Mouse (Mus musculus): ENCODE results near the gene Usp39. TPM values are rescaled to one million over a fixed set of nuclear protein-coding genes. Genes with fewer than 3 reads are reported as not detected.
A peak's percentile ranks its signal among the peaks of the same experiment; 100 is the strongest.

Usp39 gene
- polyA plus RNA-seq, 1 experiment from 2014 or later = 42.6 TPM

DNA sequence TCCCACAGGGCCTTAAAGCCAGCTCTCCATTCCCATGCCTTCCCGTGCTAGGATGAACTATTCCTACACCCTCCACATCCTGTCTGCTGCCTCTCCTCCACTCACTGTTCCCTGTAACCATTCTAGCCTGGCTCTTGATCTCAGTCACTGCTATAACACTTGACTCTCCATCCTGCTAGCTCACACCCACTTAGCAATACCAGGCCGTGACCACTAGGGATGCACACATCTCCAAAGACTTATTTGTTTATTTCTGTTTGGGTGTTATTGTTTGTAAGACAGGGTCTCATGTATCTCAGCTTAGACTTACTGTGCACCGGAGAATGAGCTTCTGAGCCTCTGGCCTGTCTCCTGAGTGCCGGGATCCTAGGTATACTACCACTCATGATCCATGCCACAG lies 24.6 kb upstream of the Usp39 start:
- Histone ChIP-seq H3K4me1 (replicated peaks) (peaks cover 4% of the 10 kb centered on the region), H3K4me3 (replicated peaks) (no peak overlapping the region), H3K27ac (no peak overlapping the region), H3K9ac (no peak overlapping the region), H3K9me3 (no peaks in the 10 kb centered on the region), H3K4me2 (replicated peaks) (no peak overlapping the region), H3K27me3 (replicated peaks) (no peaks in the 10 kb centered on the region), H3K36me3 (no peaks in the 10 kb centered on the region)
- WGBS = 86% methylated on average over 4 of the region's 4 CpGs
- ATAC-seq = no peak

DNA sequence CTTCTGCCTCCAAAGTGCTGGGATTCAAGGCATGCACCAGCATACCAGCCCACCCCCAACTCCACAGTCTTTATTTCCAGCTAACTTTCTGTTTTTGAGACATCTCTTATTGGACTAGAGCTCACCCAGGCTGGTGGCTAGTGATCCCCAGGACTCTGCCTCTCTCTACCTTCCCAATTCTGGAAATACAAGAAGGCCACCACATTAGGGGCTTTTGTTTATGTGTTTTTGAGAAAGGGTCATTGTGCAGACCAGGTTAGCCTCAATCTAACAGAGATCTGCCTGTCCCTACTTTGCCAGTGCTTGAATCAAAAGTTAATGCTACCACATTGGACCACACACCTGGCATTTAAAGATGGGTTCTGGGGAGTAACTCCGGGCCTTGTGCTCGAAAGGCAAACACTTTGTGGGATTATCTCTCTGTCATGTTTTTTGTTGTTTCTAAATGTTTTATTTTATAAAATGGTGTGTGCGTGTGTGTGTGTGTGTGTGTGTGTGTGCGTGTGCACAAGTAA lies 22.5 kb upstream of the Usp39 start:
- Histone ChIP-seq H3K9me3 (no peaks in the 10 kb centered on the region), H3K4me3 (replicated peaks) (no peak overlapping the region), H3K36me3 (no peaks in the 10 kb centered on the region), H3K27me3 (replicated peaks) (no peaks in the 10 kb centered on the region), H3K4me1 (replicated peaks) (peaks cover 7% of the 10 kb centered on the region), H3K4me2 (replicated peaks) (no peak overlapping the region), H3K27ac (no peak overlapping the region), H3K9ac (no peak overlapping the region)
- 73% methylated on average over 4 of the region's 4 CpGs for WGBS
- no peak for ATAC-seq

DNA sequence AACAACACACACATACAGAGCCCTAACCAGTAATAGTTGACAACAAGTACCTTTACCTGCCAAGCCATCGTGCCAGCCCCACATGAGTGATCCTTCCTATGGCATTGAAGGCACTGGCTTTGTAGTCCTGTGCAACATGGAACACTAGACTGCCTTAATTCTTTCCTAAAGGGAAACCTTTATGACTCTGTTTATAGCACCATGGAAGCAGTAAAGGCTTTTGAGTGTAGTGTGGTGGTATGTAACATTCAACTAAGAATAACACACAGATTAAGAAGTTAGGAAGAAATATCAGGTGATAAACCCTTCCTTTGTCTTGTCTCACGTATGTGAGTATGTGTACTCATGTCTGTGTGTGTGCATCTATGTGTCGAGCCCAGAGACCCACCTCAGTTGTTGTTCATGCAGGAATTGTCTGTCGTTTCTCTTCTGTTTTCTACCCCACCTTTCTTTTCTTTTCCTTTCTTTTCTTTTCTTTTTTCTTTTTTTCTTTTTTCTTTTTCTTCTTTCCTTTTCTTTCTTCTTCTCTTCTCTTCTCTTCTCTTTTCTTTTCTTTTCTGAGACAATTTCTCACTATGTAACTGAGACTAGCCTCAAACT lies 22.0 kb upstream of the Usp39 start, which contains the start of gene Rnf181:
Rnf181 (minus strand) TSS at position 113 of the 600 bp plus-strand sequence.
- Histone ChIP-seq H3K4me1 (replicated peaks) (peaks cover 7% of the 10 kb centered on the region), H3K9ac (no peak within 1 kb of the TSS), H3K36me3 (no peaks in the 10 kb centered on the region), H3K4me2 (replicated peaks) (no peak within 1 kb of the TSS), H3K9me3 (no peaks in the 10 kb centered on the region), H3K4me3 (replicated peaks) (no peak within 1 kb of the TSS), H3K27ac (no peak within 1 kb of the TSS), H3K27me3 (replicated peaks) (no peaks in the 10 kb centered on the region)
- WGBS = 79% methylated on average over 4 of the region's 4 CpGs
- no peak for ATAC-seq

DNA sequence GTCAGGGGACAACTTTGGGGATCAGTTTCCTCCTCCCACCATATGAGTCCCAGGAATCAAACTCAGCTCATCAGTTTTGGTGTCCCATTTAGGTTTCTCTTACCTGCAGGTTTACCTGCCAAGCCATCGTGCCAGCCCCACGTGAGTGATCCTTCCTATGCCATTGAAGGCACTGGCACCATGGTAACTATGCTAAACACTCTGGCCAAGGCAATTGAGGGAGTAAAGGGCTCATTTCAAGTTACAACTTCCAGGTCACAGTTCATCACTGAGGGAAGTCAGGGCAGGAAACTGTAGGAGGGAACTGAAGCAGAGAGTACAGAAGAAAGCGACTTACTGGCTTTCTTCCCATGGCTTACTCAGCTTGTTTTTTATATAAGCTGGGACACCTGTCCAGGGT lies 21.3 kb upstream of the Usp39 start:
- Histone ChIP-seq H3K9me3 (no peaks in the 10 kb centered on the region), H3K4me1 (replicated peaks) (peaks cover 10% of the 10 kb centered on the region), H3K27ac (no peak overlapping the region), H3K9ac (no peak overlapping the region), H3K27me3 (replicated peaks) (no peaks in the 10 kb centered on the region), H3K4me3 (replicated peaks) (no peak overlapping the region), H3K4me2 (replicated peaks) (no peak overlapping the region), H3K36me3 (no peaks in the 10 kb centered on the region)
- 62% methylated on average over 3 of the region's 3 CpGs for WGBS
- ATAC-seq = no peak

DNA sequence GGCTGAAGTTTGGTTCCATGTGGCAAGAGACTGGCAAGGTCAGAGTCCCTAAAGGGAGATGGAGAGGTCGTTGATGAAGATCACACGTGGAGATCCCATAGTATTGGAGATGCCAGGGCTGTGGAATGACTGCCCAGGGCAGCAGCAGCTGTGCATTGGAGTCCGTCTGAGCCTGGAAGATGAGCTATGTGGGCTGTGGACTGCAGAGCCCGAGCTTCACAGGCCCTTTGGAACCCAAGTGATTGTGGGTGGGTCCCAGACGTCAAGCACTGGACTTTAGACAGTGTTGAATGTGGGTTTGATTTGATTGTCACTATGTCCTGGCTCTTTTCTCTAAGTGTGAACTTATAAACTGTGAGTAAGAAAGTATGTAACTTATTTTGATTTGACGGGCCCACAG lies 20.0 kb upstream of the Usp39 start:
- no peak overlapping the region for H3K27ac ChIP-seq
- 61% methylated on average over 6 of the region's 6 CpGs for WGBS

DNA sequence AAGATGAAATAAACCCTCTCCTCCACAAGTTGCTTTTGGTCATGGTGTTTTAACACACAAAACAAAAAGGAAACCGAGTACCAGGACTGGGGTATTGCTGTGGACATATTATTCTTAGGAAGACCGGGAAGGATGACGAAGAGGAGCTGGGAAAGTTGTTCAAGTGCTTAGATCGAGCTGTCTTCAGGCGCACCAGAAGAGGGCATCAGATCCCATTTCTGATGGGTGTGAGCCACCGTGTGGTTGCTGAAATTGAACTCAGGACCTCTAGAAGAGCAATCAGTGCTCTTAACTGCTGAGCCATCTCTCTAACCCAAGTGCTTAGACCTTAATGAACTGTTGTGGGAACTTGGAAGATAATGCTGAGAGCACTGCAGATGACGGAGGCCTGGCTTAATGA lies 19.0 kb upstream of the Usp39 start:
- Histone ChIP-seq H3K4me1 (replicated peaks) (peaks cover 23% of the 10 kb centered on the region), H3K4me3 (replicated peaks) (no peak overlapping the region), H3K9me3 (no peaks in the 10 kb centered on the region), H3K27me3 (replicated peaks) (no peaks in the 10 kb centered on the region), H3K27ac (no peak overlapping the region), H3K36me3 (no peaks in the 10 kb centered on the region; the same call in 1 of the 2 replicates), H3K4me2 (replicated peaks) (no peak overlapping the region), H3K9ac (no peak overlapping the region)
- ATAC-seq = no peak
- 49% methylated on average over 7 of the region's 7 CpGs for whole genome bisulfite sequencing

More for the DNA sequence above, 20.0 kb upstream of the Usp39 start:
- no peak overlapping the region for H3K9ac ChIP-seq
- no peaks in the 10 kb centered on the region for H3K9me3 ChIP-seq
- ATAC-seq = no peak
- H3K4me3 ChIP-seq (replicated peaks) = no peak overlapping the region
- peaks cover 21% of the 10 kb centered on the region for H3K4me1 ChIP-seq (replicated peaks)
- no peaks in the 10 kb centered on the region for H3K27me3 ChIP-seq (replicated peaks)
- no peak overlapping the region for H3K4me2 ChIP-seq (replicated peaks)
- no peaks in the 10 kb centered on the region; the same call in 1 of the 2 replicates for H3K36me3 ChIP-seq

DNA sequence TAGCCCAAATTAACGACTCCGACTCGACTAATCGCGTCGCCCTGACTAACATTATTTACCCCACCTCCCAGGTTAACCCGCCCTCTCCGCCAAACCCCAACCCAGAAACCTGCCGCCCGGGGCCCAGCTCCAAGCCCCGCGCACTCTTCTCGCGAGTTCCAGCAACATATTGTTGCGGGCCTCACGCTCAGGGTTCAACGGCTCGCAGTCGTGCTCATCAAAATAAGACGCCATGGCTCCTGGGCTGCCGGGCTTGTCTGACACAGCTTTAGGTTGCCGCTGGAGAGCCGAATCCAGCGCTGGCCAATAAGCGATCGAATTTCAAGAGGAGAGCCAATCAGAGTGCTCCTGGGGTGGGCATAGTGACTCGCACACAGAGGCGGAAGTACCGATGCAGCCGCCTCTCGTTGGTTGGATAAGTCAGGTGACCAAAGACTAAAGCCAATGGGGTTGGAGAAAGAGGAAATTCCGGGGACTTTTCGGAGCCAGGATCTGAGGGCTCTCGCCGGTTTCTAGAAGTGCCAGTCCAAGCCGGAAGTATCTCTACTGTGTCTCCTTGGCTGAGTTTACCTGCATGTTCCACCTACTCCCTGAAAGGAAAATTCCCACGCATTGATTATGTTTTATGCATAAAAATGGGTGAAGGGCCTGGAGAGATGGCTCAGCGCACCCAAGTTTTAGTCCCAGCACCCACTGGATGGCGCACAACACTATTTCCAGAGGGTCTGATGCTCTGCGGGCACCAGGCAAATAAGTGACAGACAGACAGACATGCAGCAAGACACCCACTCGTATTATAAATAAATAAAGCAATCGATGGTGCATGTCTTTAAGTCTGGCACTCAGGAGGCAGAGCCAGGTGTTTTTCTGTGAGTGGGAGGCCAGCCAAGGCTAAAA lies 17.4 kb upstream of the Usp39 start:
- Histone ChIP-seq H3K9me3 (no peaks in the 10 kb centered on the region), H3K27ac (peak overlapping the region; percentile 77), H3K4me1 (replicated peaks) (peaks cover 28% of the 10 kb centered on the region), H3K27me3 (replicated peaks) (no peaks in the 10 kb centered on the region), H3K4me2 (replicated peaks) (peak overlapping the region; percentile 78), H3K9ac (peak overlapping the region; percentile 67), H3K4me3 (replicated peaks) (peak overlapping the region; percentile 73), H3K36me3 (no peaks in the 10 kb centered on the region; the same call in 1 of the 2 replicates)
- ATAC-seq = peak; percentile 97
- under 1% methylated on average over 42 of the region's 42 CpGs for WGBS

DNA sequence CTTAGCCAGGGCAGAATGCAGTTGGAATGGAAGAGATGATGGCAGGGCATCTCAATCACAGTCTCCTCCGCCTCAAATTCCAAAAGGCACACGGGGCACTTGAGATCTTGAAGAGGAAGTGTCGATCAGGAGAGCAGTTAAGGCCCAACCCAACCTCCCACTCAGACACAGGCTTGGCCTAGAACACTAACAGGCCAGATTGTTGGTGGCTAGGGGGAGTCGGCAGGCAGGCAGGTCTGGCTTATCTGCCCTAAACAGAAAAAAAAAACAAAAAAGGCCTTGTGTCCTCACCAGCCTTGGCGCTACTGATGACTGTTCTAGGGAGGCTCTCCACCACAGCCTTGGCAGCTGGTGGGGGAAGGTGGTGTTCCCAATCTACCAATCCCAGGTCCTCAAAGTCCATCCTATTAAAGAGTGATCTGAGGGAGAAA lies 16.2 kb upstream of the Usp39 start:
- peak overlapping the region; percentile 73 for H3K4me3 ChIP-seq (replicated peaks)
- H3K27ac ChIP-seq = 0 out of 2 replicates have a peak overlapping the region, but pooled peaks have one; percentile 2
- H3K9me3 ChIP-seq = no peaks in the 10 kb centered on the region
- H3K9ac ChIP-seq = peak overlapping the region; percentile 67; the same call in 1 of the 2 replicates
- no peaks in the 10 kb centered on the region for H3K27me3 ChIP-seq (replicated peaks)
- peaks cover 38% of the 10 kb centered on the region for H3K4me1 ChIP-seq (replicated peaks)
- H3K4me2 ChIP-seq (replicated peaks) = peak overlapping the region; percentile 62
- ATAC-seq = no peak
- no peaks in the 10 kb centered on the region; the same call in 1 of the 2 replicates for H3K36me3 ChIP-seq
- 47% methylated on average over 5 of the region's 5 CpGs for WGBS

DNA sequence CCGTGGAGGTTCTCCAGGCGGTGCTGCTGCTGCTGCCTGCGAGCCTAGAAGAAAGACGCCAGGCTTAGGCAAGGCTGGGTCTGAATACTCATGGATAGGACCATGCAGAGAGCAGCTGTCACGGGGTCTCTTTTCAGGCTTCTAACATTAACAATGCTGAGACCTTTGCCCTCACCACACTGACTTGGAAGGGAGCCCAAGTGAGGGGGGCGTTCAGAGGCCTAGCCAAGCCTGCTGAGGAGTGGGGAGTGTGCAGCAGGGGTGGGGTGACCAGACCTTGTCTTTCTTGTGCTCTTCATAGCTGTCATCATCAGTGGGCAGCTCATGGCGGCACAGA lies 15.6 kb upstream of the Usp39 start:
- Histone ChIP-seq H3K9ac (peak overlapping the region; percentile 18; the same call in 1 of the 2 replicates), H3K27me3 (replicated peaks) (no peaks in the 10 kb centered on the region), H3K4me1 (replicated peaks) (peaks cover 41% of the 10 kb centered on the region), H3K9me3 (no peaks in the 10 kb centered on the region), H3K4me2 (replicated peaks) (peak overlapping the region; percentile 62; the same call in 1 of the 2 replicates), H3K4me3 (replicated peaks) (0 out of 2 replicates have a peak overlapping the region, but pooled peaks have one; percentile 73), H3K27ac (peak overlapping the region; percentile 59), H3K36me3 (no peaks in the 10 kb centered on the region; the same call in 1 of the 2 replicates)
- whole genome bisulfite sequencing = 45% methylated on average over 7 of the region's 7 CpGs
- no peak for ATAC-seq

DNA sequence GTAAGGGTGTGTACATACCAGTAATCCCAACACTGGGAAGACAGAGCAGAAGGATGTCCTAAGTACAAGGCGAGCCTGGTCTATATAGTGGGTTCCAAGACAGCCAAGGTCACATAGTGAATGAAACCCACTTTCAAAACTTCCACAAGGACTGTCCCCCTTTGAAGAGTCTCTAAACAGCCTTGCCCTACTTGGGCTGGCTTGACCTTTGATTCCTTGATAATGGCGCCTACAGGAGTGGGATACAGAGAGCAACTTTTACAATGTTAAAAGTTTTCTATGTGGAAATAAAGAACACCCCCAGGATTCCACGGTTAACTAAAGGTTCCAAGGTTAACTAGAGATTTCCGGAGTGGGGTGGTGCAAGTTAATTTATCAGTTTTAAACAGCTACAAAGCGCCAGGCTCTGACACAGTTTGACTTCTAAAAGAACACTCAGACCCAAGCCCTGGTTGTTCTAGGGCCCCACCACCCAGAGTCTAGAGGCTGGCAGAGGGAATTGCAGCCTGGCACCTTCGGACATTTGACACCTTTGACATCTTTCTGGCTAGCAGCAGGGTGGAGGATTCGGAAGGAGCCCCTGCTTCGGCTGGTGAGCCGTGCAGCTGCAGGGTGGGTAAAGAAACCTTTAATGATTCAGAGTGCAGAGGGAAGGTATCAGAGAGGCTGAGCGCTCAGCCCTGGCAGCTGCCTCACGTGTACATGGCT lies 15.1 kb upstream of the Usp39 start:
- peak overlapping the region; percentile 59 for H3K27ac ChIP-seq
- H3K27me3 ChIP-seq (replicated peaks) = no peaks in the 10 kb centered on the region
- H3K9ac ChIP-seq = peak overlapping the region; percentile 18; the same call in 1 of the 2 replicates
- H3K4me2 ChIP-seq (replicated peaks) = peak overlapping the region; percentile 62; the same call in 1 of the 2 replicates
- ATAC-seq = no peak
- no peaks in the 10 kb centered on the region; the same call in 1 of the 2 replicates for H3K36me3 ChIP-seq
- no peak overlapping the region for H3K4me3 ChIP-seq (replicated peaks)
- H3K9me3 ChIP-seq = no peaks in the 10 kb centered on the region
- WGBS = 65% methylated on average over 11 of the region's 11 CpGs
- peaks cover 41% of the 10 kb centered on the region for H3K4me1 ChIP-seq (replicated peaks)

DNA sequence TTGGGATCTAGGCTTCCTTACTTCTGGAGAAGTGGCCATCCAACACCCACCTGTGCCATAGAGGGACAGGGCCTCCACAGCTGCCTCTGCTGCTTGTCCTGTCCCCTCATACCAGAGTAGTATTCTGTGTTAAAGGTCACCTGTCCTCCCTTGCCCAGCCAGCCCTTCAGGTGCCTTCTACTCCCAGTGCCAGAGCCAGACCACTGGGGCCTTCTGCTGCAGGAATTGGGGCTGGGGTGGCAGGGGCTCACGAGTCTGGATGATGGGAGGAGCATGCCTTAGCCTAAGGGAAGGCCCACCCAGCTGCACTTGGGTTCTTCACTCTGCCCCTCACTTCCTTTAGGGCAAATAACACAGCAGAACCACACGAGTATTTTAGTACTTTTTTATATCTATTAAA lies 14.4 kb upstream of the Usp39 start:
- ATAC-seq = no peak
- H3K4me3 ChIP-seq (replicated peaks) = no peak overlapping the region
- no peak overlapping the region for H3K27ac ChIP-seq
- H3K9ac ChIP-seq = no peak overlapping the region
- H3K36me3 ChIP-seq = no peaks in the 10 kb centered on the region; the same call in 1 of the 2 replicates
- no peaks in the 10 kb centered on the region for H3K27me3 ChIP-seq (replicated peaks)
- H3K4me2 ChIP-seq (replicated peaks) = no peak overlapping the region
- WGBS = 74% methylated on average over 2 of the region's 2 CpGs
- no peaks in the 10 kb centered on the region for H3K9me3 ChIP-seq
- peaks cover 47% of the 10 kb centered on the region for H3K4me1 ChIP-seq (replicated peaks)

Measured in intestine, embryonic 15.5 days (tissue).